Mouse (Mus musculus) hindbrain, embryonic 12.5 days (tissue): ENCODE data around the gene Zfx. TPM values are rescaled to one million over a fixed set of nuclear protein-coding genes. Genes with fewer than 3 reads are reported as not detected.

Experiments
- ATAC-seq: fragments of 200-750 bp; cut with Nextera tagmentation; 2 replicates; pipeline ENCODE4 v1.8.0; 2017; ENCODE audit warnings: moderate TSS enrichment; ENCODE audit not compliant: low FRiP score
- H3K27ac ChIP-seq: fragments of 300-500 bp; sonication (generic); 2 replicates; pipeline ENCODE4 v1.5.1; 2016; ENCODE audit warnings: mild to moderate bottlenecking
- H3K27me3 ChIP-seq: fragments of 300-500 bp; sonication (generic); 2 replicates; pipeline ENCODE4 v1.6.1; 2016; ENCODE audit warnings: mild to moderate bottlenecking
- H3K36me3 ChIP-seq: fragments of 300-500 bp; sonication (generic); 2 replicates; pipeline ENCODE4 v1.6.1; 2016; ENCODE audit warnings: mild to moderate bottlenecking
- H3K4me1 ChIP-seq: fragments of 300-500 bp; sonication (generic); 2 replicates; pipeline ENCODE4 v1.6.1; 2016
- H3K4me2 ChIP-seq: fragments of 300-500 bp; sonication (generic); replicated peaks from 2 replicates; pipeline ENCODE4 v1.6.1; 2016; ENCODE audit warnings: mild to moderate bottlenecking
- H3K4me3 ChIP-seq: fragments of 300-500 bp; sonication (generic); 2 replicates; pipeline ENCODE4 v1.5.1; 2016; ENCODE audit warnings: mild to moderate bottlenecking
- H3K9ac ChIP-seq: fragments of 300-500 bp; sonication (generic); 2 replicates; pipeline ENCODE4 v1.6.1; 2016; ENCODE audit warnings: mild to moderate bottlenecking, moderate library complexity
- H3K9me3 ChIP-seq: fragments of 300-500 bp; sonication (generic); replicated peaks from 2 replicates; pipeline ENCODE4 v1.6.1; 2016; ENCODE audit warnings: mild to moderate bottlenecking
- WGBS: fragments of 180-500 bp; shearing (Covaris S2); methylation state at CpG from one replicate; pipeline ENCODE4 v1.1.7; 2016; 5-methylcytosine and 5-hydroxymethylcytosine counted together
- polyA plus RNA-seq: library from polyadenylated mRNA; unstranded; fragments of >200 nt; fragmentation: Nextera tagmentation; extraction: Ambion mirVana; gene quantifications from 2 replicates; pipeline ENCODE4 v1.2.1, GENCODE M21; 2016

The Zfx gene
- polyA plus RNA-seq, 1 experiment from 2014 or later: 28.2 TPM

DNA sequence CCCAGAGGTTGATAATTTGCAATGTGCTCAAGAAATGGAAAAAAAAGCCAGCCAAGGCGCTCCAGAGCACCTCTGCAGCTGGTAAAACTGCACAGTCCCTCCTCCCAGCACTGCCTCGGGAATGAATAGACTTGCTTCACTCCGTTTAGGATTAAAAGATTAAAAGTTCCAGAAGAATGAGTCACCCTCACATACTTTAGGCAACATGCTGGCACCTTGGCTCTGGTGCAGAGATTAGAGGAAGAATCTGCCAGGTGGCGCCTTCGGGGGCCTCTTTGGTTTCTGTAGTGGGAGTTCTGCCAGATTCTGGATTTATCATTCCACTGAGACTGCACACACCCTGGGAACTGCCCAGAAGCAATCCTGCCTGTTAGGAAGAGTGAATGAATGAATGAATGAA lies 75.5 kb downstream of the Zfx start:
- H3K9me3 ChIP-seq: no peaks in the 10 kb centered on the region
- no peak overlapping the region for H3K4me3 ChIP-seq
- peaks cover 25% of the 10 kb centered on the region for H3K27me3 ChIP-seq
- H3K4me2 ChIP-seq: no peak overlapping the region
- H3K9ac ChIP-seq: no peak overlapping the region
- H3K36me3 ChIP-seq: no peaks in the 10 kb centered on the region
- H3K27ac ChIP-seq: no peak overlapping the region
- 52% methylated on average over 5 of the region's 5 CpGs for WGBS
- no peak for ATAC-seq
- no peaks in the 10 kb centered on the region for H3K4me1 ChIP-seq

DNA sequence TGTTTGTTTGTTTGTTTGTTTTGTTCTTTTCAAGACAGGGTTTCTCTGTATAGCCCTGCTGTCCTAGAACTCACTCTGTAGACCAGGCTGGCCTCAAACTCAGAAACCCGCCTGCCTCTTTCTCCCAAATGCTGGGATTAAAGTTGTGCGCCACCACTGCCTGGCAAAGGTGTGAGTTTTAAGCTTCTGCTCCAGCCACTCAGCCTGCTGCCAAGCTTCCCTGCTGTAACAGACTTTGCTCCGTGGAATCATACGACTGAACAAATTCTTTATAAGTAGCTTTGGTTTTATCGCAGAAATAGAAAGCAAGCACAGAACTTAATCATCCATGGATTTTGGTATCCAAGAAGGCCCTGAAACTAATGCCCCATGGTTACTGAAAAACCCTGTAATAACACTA lies 76.1 kb downstream of the Zfx start:
- H3K9me3 ChIP-seq: no peaks in the 10 kb centered on the region
- no peak for ATAC-seq
- no peak overlapping the region for H3K9ac ChIP-seq
- no peaks in the 10 kb centered on the region for H3K36me3 ChIP-seq
- no peak overlapping the region for H3K4me2 ChIP-seq
- H3K4me1 ChIP-seq: no peaks in the 10 kb centered on the region
- peaks cover 25% of the 10 kb centered on the region for H3K27me3 ChIP-seq
- WGBS: 84% methylated on average over 5 of the region's 5 CpGs
- no peak overlapping the region for H3K27ac ChIP-seq
- H3K4me3 ChIP-seq: no peak overlapping the region

DNA sequence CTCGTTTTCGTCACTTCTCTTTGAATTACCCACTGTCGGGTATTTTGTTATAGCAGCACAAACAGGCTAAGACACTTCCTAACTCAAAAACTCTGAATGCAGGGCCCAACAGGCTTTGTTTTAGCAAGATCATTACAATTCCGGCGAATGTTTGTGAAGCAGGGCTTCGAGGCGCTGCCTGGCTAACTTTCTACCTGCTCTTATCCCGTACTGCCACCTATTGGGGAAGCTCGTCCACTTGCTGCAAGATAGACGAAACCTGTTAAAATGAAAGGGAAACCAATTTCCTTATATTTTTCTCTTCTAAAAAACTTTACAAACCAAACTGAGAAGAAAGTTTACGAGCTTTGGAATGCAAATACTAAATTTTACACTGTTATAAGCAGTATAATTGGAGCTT lies 90.6 kb downstream of the Zfx start:
- Histone ChIP-seq H3K9ac (no peak overlapping the region), H3K27ac (no peak overlapping the region)

DNA sequence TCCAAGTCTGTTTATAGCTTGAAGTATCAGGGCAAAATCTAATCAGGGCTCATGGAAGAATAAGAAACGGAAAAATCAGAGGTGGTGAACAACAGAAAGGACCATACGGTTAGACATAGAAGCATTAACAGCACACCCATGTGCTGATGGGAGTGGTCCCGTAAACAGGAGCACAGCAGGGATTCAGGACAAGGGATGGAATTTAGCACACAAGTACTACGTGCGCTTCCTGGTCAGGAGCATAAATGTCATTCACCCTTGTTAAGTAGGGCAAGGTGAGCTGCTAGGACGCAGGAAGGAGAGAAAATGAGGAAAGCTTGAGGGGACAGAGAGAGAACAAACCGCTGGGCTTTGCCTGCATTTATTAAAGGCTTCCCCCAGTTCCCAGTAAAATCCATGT lies 93.4 kb downstream of the Zfx start:
- no peaks in the 10 kb centered on the region for H3K36me3 ChIP-seq
- peaks cover 43% of the 10 kb centered on the region for H3K27me3 ChIP-seq
- H3K4me2 ChIP-seq: no peak overlapping the region
- H3K9me3 ChIP-seq: no peaks in the 10 kb centered on the region
- no peak overlapping the region for H3K9ac ChIP-seq
- no peaks in the 10 kb centered on the region for H3K4me1 ChIP-seq
- no peak overlapping the region for H3K4me3 ChIP-seq
- no peak for ATAC-seq
- WGBS: 75% methylated on average over 7 of the region's 7 CpGs
- no peak overlapping the region for H3K27ac ChIP-seq

More for the DNA sequence above, 90.6 kb downstream of the Zfx start:
- no peak overlapping the region for H3K4me3 ChIP-seq
- H3K27me3 ChIP-seq: peaks cover 36% of the 10 kb centered on the region; the same call in 1 of the 2 replicates
- no peaks in the 10 kb centered on the region for H3K9me3 ChIP-seq
- no peak for ATAC-seq
- WGBS: 39% methylated on average over 11 of the region's 11 CpGs
- H3K4me1 ChIP-seq: no peaks in the 10 kb centered on the region
- no peak overlapping the region for H3K4me2 ChIP-seq
- no peaks in the 10 kb centered on the region for H3K36me3 ChIP-seq

Other genes starting within 250 kb of the Zfx start
- gene AU015836, start 155.0 kb downstream of the Zfx start, polyA plus RNA-seq: not detected in 2 replicates
- 98.6 and 99.0 TPM in 2 replicates for gene Eif2s3x, start 89.2 kb upstream of the Zfx start, polyA plus RNA-seq
- gene Klhl15, start 110.9 kb upstream of the Zfx start, polyA plus RNA-seq: 11.0 and 12.9 TPM in 2 replicates
- gene Fam90a1b, start 243.1 kb upstream of the Zfx start, polyA plus RNA-seq: 0.12 TPM in 1 of 2 replicates, not detected in the other
- gene Apoo, start 243.4 kb upstream of the Zfx start, polyA plus RNA-seq: 109 and 112 TPM in 2 replicates